Mouse (Mus musculus) skeletal muscle tissue, adult 2 months (tissue): ENCODE measurements at regions not wholly inside any gene's neighbourhood (a gene's known extent, or its start where the extent isn't known, plus 50 kb on each side); places are given as distances from the start of the nearest gene placed in this dataset.

Experiments used
- DNase-seq: peaks from one replicate; pipeline ENCODE4 v3.0.0-alpha.2; 2012; ENCODE audit warnings: low read depth, low spot score

DNA sequence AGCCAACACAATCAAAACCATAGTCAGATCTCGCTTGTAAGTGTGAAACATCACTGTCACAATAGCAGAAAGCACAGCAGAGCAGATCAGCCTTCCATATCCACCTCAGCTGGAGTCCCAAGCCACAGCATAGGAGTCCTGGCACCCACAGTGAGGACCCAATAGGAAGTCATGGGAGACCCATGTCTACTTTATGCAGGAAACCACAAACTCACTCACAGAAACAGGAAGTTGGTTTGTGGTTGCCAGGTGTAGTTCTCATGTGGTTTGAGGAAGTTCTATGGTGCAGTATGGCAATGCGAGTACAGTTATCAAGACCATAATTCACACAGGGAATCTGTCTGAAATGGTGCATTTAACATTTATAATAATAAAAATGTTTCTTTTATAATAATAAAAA, 77.6 kb upstream of the Kctd3 start:
- no peak for DNase-seq

DNA sequence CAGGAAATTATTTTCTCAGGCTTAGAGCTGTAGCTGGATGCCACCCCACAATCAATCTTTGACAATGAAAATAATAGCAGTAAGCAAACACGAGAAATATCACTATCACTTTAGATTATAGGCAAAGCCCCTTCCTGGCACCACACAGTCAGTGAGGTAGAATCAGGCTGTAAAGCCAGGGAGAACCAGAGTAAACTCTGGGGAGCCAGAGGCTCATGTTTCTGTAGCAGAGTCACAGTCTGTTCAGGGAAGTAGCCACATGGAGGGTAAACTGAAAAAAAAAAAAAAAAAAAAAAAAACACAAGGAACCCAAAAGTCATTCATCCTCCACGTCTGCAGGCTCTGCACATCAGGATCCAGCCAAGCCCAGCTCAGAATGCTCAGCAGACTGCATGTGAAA, 73.6 kb upstream of the Kctd3 start:
- DNase-seq = no peak

DNA sequence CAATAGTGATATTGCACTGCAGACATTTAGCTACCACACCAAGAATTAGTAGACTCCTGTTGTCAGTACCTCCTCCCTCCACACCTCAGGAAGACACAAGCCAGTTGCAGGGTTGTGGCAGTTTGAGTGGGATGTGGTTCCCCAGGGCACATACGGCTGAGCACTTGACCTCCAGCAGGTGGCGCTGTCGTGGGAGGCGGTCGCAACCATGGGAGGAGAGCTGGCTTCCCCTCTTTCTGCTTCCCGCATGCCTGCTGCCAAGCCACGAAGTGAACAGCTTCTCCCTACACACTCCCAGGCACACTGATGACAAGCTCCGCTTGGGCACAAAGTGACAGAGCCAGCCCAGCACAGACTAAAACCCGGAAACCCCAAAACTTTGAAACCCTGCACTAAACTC, 73.2 kb upstream of the Kctd3 start:
- peak; percentile 28 for DNase-seq

DNA sequence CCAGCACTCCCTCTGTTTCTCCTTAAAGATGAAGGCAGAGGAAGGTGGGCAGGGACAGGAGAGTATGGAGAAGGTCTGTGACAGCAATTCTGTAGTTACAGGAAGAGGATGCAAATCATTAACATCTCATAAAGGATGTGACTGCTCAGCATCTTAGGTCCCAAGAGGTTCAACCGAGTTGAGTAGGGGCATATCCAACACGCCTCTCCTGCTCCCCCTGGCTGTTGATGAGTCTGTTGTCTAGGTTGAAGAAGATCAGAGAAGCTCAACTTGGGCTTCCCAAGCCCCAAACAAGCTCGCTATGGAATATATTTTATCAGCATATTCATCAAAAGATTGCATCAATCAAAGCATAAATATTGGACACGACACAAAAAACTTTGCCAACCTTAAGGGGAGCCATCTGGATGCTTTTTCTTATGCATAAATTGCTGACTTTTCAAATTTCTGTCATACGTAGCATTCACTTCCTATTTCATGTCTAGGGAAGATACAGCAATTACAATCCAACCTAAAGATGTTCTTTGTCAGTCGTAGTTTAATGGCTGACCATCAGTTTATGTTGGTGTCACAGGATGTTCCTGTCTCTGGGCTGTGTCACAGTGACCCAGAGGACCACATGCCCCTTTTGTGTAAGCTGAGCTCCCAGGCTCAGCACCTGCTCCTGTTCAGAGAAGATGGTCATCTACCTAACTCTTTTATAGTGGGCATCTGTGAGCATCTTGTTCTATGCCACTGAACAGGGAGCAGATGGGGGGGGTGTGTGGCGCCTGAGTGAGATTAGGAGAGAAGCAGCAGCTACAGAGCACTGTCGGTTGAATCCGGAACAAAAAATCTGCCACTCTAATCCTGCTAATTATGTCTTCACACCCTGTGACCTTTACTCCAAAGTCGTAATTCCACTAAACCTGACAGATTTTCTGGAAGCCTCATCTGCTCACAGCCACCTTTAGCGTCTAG, 72.1 kb upstream of the Kctd3 start:
- no peak for DNase-seq

DNA sequence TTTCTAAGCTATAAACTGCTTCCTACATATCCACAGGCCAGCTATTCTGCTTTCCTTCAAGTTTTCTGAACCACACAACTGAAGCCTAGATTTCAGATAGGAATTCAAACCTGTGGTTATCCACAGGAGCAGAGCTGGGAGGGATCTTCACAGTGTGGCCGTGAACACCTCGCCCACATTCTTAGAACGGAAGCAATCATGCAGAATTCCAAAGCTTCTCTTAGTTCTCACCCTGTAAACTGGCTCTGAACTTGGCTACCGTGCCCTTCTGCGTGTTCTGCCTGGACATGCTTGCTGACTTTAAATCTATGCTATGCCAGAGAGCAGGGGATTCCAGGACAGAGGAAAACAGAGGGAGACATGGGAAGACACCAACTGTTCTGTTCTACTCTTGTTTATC, 70.2 kb upstream of the Kctd3 start:
- DNase-seq = no peak

DNA sequence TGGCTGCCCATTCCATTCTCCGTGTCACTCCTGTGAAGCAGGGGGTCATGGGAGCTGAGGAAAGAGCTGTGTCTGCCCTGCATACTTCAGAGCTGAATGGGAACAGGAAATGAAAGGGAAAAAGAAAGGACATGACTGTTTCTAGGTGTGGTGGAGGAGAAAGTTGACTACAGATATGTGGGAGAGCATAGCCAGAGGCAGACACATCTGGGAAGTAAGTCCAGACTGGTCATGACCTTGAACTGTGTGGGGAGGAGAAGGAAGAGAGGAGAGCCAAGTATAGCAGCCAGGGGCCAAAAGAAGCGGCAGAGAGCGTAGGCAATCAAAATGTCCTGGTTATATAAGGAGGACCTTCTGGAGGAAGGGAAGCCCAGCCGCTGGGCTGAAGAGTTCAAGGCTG, 68.6 kb upstream of the Kctd3 start:
- peak; percentile 9 for DNase-seq

DNA sequence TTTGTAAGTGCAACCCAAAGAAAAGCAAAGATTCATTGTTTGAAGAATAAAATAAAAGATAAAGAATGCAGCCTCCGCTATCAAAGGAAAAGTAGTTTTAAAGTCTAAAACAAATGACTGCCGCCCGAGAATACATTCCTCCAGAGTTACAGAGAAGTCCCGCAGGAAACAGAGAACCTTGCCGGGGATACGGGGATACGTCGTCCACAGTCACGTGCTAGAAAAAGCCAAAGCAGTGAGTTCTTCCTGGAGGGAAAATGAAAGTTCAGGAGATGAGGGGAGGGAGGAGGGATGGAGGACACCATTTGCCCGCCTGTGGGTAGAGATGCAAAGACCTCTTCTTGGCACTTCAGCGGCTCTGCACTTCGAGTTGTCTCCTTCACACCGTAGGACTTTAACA, 68.0 kb upstream of the Kctd3 start:
- no peak for DNase-seq

DNA sequence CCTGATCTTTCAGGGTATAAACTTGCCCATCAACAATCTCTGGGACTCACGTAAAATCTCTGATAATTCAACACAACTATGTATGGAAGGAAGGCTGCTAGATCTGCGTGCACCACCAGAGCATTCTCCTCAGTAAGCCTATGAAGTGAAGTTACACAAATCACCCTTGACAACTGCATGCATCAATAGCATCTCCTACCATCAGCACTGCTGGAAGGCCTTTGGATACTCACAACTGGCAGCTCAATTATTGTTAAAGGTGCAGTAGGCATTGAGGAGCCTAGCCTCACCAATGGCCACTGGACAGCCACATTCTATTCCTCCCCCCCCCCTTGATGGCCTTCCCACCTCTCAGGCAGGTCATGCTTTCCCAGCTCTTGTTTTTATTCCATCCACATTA, 64.9 kb upstream of the Kctd3 start:
- DNase-seq = no peak

DNA sequence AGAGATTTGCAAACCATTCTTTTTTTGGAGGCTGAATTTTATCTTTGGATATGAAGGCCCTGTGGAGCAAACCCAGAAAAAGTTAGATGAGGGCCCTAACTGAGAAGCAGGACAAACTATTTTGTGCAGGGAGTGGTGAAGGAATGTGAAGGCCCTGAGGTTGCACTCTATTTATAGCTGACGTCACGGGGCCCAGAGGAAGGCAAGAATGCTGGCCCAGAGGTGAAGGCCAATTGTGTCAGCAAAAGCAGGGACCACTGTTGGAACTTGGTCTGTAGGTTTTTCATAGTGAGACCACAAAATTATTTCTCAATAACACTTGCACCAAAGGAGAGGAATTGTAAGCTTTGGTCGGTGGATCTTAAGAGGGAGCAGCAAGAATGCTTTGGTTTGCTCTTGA, 60.6 kb upstream of the Kctd3 start:
- DNase-seq = no peak

DNA sequence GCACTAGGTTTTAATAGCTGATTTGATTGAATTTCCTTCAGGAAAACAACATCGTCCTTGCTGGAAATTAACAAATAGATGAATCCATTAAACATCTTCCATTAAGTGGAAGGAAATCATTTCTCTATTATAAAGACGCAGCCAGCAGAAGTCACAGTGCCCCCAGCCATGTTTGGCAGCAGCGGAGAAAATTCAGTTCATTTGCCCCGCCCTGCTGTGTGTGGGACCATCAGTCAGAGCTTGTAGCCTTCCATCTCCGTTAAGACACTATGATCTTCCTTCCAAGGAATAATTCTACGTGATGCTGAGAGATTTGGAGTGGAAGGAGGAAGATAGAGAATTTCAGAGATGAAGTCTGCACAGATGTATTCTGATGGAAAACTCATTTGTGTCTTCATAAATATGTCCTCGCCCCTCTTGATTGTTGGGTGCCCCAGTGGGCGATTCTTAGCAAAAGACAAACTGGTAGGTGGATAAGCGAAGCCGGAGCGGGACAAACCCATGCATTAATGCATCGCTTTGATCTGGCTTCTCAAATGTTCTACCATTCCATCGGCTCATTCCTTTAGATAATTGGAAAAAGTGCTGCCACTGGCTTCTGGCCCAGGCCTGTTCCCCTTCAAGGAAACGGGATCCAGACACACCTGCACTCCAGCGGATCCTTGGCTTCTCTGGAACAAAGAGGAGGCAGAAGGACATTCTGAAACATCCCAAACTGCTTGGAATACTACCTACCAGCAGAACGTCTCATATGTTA, 59.7 kb upstream of the Kctd3 start:
- DNase-seq = peak; percentile 12

DNA sequence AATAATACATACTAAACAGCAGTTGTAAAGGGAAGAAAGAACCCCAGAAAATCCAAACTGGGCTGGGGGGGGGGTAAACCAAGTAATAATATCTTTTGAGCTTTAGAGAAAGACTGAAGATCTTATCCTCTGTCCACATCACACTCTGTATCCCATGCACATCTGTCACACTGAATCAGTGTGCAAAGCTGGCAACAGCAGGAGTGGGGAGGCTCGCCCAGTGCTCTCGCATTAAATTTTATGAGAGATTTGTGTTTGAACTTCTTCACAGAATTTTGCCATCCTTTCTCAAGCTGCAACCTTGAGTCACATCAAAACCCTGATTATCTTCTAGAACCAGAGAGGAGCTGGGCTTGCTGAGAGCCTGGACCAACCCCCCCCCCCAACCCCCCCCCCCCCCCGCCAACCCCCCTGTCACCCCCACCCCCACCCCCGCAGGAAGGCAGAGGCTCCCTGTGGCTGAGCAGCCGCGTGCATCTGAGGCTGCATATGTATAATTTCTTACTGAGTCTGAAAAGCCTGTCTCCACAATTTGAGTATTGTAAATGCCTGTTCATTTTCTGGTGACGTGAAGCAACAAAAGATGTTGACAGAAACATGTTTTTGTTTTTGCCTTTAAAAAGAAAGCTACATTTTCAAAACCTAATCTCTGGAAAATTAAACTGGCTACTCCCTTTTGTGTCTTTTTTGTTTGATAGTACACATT, 59.0 kb upstream of the Kctd3 start:
- DNase-seq = no peak

DNA sequence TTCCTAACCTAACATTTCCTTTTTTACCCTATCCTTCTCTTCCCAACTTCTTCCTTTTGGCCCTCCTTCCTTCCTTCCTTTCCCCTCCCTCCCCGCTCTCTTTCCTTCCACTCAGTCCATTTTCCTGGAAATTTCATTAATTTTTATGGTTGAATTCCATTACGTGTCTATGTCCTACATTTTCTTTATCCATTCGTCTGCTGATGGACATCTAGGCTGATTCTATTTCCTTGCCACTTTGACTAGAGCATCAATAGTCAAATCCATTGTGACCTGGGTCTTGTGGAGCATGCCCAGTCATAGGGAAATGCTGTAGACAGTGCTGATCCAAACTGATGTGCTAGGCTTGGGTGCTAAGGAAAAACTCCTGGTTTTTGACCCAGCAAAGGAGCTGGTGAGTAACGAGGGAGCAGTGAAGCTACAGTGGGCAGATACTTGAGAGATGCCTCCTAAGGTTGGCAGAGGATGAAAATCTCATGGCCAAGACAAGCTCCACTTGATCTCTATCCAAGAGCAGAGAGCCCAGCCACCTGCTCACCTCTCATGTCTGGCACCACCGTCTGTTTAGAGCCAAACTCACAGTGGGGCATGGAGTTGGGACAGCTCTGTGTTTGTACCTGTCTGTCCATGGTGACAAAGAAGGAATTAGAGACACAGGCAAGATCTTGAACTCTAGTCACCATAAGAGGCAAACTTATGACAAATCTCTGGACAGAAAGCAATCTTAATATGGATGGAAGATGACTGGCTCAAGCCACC, 57.7 kb upstream of the Kctd3 start:
- DNase-seq = no peak

DNA sequence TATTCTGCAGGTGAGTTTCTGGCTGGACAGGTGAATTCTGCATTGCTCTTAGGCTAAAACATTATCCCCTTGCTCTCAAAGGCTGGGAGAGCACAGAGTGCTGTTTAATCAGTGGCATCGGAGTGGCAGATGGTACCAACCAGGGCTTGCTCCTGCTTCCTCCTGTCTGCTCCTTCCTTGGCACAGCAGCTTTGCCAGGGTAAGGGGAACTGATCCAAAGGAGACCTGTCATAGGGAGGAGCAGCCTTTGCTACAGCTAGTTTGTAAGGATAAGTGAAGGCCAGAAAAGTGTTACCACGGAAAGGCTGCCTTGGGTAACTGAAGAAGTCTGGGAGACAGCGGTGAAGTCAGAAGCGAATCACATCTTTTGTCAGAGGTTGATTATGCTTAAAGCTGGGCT, 57.0 kb upstream of the Kctd3 start:
- DNase-seq = no peak

DNA sequence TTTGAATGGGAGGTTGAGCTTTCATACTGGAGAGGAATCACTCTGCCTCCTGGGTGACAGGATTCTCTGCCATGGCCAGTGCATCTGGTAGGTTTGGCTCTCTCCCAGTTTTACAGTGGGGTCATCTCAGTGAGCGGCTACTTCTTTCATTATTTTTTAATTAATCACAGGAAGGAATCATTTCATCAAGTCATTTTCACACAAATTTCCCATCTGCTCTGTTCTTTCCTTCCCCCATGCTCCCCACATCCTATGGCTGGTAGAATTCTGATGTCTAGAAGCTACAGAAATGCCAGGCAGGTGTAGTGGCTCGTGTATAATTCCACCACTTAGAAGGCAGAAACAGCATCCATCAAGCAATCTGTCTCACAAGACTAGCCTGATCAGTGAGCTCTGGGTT, 56.1 kb upstream of the Kctd3 start:
- DNase-seq = no peak

DNA sequence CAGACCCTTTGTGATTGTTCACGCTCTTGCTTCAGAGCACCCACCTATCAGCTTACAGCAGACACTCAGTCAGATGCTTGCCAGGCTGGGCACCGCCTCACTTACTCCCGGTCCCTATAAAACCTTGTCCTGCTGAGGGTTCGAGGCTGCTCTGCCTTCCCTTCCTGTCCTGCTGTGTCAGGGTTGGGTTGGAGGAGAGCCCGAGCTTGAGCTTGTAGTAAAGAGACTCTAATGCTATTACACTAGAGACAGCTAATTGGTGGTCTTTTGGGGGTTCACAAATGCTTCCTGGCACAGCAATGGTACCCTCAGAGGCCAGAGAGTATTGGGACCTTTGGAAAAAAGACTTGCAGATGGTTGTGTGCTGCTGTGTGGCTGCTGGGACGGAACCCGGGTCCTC, 55.6 kb upstream of the Kctd3 start:
- DNase-seq = no peak
